Mouse (Mus musculus): ENCODE data around the gene Gm20388. TPM values are rescaled to one million over a fixed set of nuclear protein-coding genes. Genes with fewer than 3 reads are reported as not detected.

The Gm20388 gene
- total and polyA plus RNA-seq, 3 experiments: 0.02 to 0.05 TPM; not detected in 1

DNA sequence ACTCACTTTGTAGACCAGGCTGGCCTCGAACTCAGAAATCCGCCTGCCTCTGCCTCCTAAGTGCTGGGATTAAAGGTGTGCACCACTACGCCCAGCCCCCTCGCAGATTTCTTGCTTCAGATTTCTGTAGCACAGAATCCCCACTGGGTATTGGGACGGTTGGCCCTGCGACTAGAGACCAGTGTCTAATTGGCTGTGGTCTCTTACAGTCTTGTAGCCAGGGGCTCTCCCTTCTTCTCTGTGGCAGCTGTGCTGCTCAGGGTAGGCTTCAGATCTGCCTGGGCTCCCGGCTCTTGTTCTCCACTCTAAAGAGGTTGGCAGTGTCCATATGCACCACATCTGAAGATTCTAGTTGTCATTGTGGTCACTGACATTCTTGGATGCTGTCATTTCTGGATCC lies 4349.3 kb downstream of the Gm20388 start:
- no peaks in the 10 kb centered on the region for H3K27me3 ChIP-seq (ENCODE audit: insufficient read depth, low read length)
- no peak overlapping the region for H3K4me3 ChIP-seq (ENCODE audit: low read depth, low read length)
- TF ChIP-seq GATA1 (IDR thresholded peaks at IDR 0.05; ENCODE audit: borderline replicate concordance, low read length): no peak
- no peak for TF ChIP-seq GATA2 (IDR thresholded peaks at IDR 0.05; ENCODE audit: borderline replicate concordance, low read depth, low read length)
- TF ChIP-seq POLR2AphosphoS5 (IDR thresholded peaks at IDR 0.05; ENCODE audit: insufficient replicate concordance, low read depth, low read length): no peak
- no peak for TF ChIP-seq CTCF (IDR thresholded peaks at IDR 0.05; ENCODE audit: low read depth, low read length)
- no peak for TF ChIP-seq TAL1 (conservative IDR thresholded peaks at IDR 0.05; ENCODE audit: low read depth, low read length)
- ATAC-seq (ENCODE audit: extremely low read depth, insufficient number of reproducible peaks, low FRiP score, poor library complexity, severe bottlenecking) (no peak), DNase-seq (ENCODE audit: low spot score) (no peak)
- H3K9me3 ChIP-seq (replicated peaks): peaks cover 77% of the 10 kb centered on the region
- no peaks in the 10 kb centered on the region for H3K4me1 ChIP-seq (ENCODE audit: insufficient read depth, low read depth, low read length)
- H3K36me3 ChIP-seq (replicated peaks): no peaks in the 10 kb centered on the region

DNA sequence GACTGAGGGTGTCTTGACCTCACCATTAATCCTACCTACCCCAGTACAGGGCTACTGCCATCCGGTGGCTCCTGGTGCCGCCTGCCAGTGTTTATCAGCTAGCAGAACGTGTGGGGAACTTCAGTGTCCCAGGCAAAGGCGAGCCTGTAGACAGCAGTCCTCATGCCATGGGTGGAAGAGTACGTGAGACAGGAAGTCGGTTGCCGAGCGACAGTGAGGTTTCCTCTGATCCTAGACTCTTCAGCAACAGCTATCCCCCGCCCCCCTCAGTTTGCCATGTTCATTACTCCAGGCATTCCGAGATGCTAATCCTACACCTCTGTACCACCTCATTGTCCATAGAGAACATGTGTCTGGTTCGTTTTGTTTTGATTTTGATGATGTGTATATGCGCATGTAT lies 4349.7 kb downstream of the Gm20388 start:
- Histone ChIP-seq H3K36me3 (replicated peaks) (no peaks in the 10 kb centered on the region), H3K9me3 (replicated peaks) (peaks cover 76% of the 10 kb centered on the region), H3K27me3 (ENCODE audit: insufficient read depth, low read length) (no peaks in the 10 kb centered on the region), H3K4me1 (ENCODE audit: insufficient read depth, low read depth, low read length) (no peaks in the 10 kb centered on the region), H3K4me3 (ENCODE audit: low read depth, low read length) (no peak overlapping the region)
- DNase-seq (ENCODE audit: low spot score) (no peak), ATAC-seq (ENCODE audit: extremely low read depth, insufficient number of reproducible peaks, low FRiP score, poor library complexity, severe bottlenecking) (no peak)
- no peak for TF ChIP-seq CTCF (IDR thresholded peaks at IDR 0.05; ENCODE audit: low read depth, low read length)
- TF ChIP-seq GATA2 (IDR thresholded peaks at IDR 0.05; ENCODE audit: borderline replicate concordance, low read depth, low read length): no peak
- TF ChIP-seq GATA1 (IDR thresholded peaks at IDR 0.05; ENCODE audit: borderline replicate concordance, low read length): no peak
- TF ChIP-seq TAL1 (conservative IDR thresholded peaks at IDR 0.05; ENCODE audit: low read depth, low read length): no peak
- no peak for TF ChIP-seq POLR2AphosphoS5 (IDR thresholded peaks at IDR 0.05; ENCODE audit: insufficient replicate concordance, low read depth, low read length)

DNA sequence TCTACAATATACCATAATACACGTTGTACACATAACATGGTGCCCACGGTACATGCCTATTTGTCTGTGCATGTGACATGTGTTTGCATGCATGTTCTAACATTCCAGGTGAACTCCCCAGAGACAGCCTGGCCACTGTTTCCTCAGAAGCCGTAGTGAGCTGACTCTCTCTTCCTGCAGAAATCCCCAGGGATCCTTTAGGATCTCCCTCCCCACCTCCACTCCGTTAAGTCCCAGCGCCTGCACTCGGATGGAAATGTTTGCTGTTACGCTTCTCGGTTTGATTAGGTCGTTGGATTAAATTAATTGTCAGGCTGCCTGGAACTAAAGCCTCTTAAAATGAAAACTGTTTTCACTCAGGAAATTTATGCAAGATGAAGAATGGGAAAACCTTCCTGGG lies 4352.4 kb downstream of the Gm20388 start:
- no peaks in the 10 kb centered on the region for H3K4me1 ChIP-seq (ENCODE audit: insufficient read depth, low read depth, low read length)
- TF ChIP-seq GATA2 (IDR thresholded peaks at IDR 0.05; ENCODE audit: borderline replicate concordance, low read depth, low read length): no peak
- TF ChIP-seq GATA1 (IDR thresholded peaks at IDR 0.05; ENCODE audit: borderline replicate concordance, low read length): no peak
- TF ChIP-seq TAL1 (conservative IDR thresholded peaks at IDR 0.05; ENCODE audit: low read depth, low read length): no peak
- TF ChIP-seq CTCF (IDR thresholded peaks at IDR 0.05; ENCODE audit: low read depth, low read length): no peak
- no peak for TF ChIP-seq POLR2AphosphoS5 (IDR thresholded peaks at IDR 0.05; ENCODE audit: insufficient replicate concordance, low read depth, low read length)

DNA sequence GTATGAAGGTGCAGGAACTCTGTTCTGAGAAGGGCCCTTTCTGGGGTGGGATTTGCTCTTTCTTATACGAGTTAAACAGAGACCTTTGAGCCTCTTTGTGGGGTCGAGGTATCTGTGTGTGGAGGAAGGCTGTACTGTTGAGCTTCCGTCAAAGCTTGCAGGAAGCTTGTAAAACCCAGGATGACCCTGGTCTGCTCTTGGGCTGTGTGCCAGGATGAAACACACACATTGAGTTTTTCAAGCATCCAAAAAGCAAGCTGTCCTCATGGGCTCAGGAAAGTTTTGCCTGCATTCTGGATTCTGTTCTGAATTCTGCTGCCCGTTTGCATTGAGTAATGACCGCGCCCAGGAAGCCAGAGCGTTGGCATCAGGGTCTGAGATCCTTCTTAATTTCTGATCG lies 4353.4 kb downstream of the Gm20388 start:
- no peaks in the 10 kb centered on the region for H3K4me1 ChIP-seq (ENCODE audit: insufficient read depth, low read depth, low read length)
- no peaks in the 10 kb centered on the region for H3K36me3 ChIP-seq (replicated peaks)
- no peak for ATAC-seq (ENCODE audit: extremely low read depth, insufficient number of reproducible peaks, low FRiP score, poor library complexity, severe bottlenecking)

More for the DNA sequence above, 4352.4 kb downstream of the Gm20388 start:
- Histone ChIP-seq H3K27me3 (ENCODE audit: insufficient read depth, low read length) (peaks cover 3% of the 10 kb centered on the region; the same call in 1 of the 2 replicates), H3K36me3 (replicated peaks) (no peaks in the 10 kb centered on the region), H3K9me3 (replicated peaks) (peaks cover 64% of the 10 kb centered on the region), H3K4me3 (ENCODE audit: low read depth, low read length) (no peak overlapping the region)
- ATAC-seq (ENCODE audit: extremely low read depth, insufficient number of reproducible peaks, low FRiP score, poor library complexity, severe bottlenecking): no peak
- DNase-seq (ENCODE audit: low spot score): no peak

DNA sequence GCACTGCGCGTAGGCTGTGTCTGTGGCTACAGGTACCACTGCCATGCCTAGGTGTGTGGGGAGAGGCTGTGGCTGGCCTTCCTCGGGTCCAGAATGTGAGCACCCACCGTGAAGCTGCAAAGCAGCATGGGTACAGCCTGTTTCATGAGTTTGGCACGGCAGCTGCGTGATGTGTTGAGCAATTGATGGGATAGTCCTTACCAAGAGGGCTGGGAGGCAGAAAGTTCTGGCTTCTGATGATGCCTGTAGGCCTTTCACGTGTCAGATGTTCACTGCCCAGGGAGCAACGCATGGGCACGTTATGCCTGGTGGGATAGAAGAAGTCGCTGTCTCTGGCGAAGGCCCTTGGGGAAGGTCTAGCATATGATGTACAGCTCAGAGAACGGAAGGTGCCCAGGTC lies 4354.0 kb downstream of the Gm20388 start:
- ATAC-seq (ENCODE audit: extremely low read depth, insufficient number of reproducible peaks, low FRiP score, poor library complexity, severe bottlenecking) (no peak), DNase-seq (ENCODE audit: low spot score) (no peak)
- TF ChIP-seq POLR2AphosphoS5 (IDR thresholded peaks at IDR 0.05; ENCODE audit: insufficient replicate concordance, low read depth, low read length) (no peak), TAL1 (conservative IDR thresholded peaks at IDR 0.05; ENCODE audit: low read depth, low read length) (no peak), GATA2 (IDR thresholded peaks at IDR 0.05; ENCODE audit: borderline replicate concordance, low read depth, low read length) (no peak), GATA1 (IDR thresholded peaks at IDR 0.05; ENCODE audit: borderline replicate concordance, low read length) (no peak), CTCF (IDR thresholded peaks at IDR 0.05; ENCODE audit: low read depth, low read length) (no peak)
- Histone ChIP-seq H3K27me3 (ENCODE audit: insufficient read depth, low read length) (peaks cover 3% of the 10 kb centered on the region; the same call in 1 of the 2 replicates), H3K36me3 (replicated peaks) (no peaks in the 10 kb centered on the region), H3K9me3 (replicated peaks) (peaks cover 49% of the 10 kb centered on the region), H3K4me3 (ENCODE audit: low read depth, low read length) (no peak overlapping the region), H3K4me1 (ENCODE audit: insufficient read depth, low read depth, low read length) (no peaks in the 10 kb centered on the region)

More for the DNA sequence above, 4353.4 kb downstream of the Gm20388 start:
- DNase-seq (ENCODE audit: low spot score): no peak
- TF ChIP-seq GATA1 (IDR thresholded peaks at IDR 0.05; ENCODE audit: borderline replicate concordance, low read length) (no peak), TAL1 (conservative IDR thresholded peaks at IDR 0.05; ENCODE audit: low read depth, low read length) (no peak), CTCF (IDR thresholded peaks at IDR 0.05; ENCODE audit: low read depth, low read length) (no peak), GATA2 (IDR thresholded peaks at IDR 0.05; ENCODE audit: borderline replicate concordance, low read depth, low read length) (no peak), POLR2AphosphoS5 (IDR thresholded peaks at IDR 0.05; ENCODE audit: insufficient replicate concordance, low read depth, low read length) (no peak)
- peaks cover 3% of the 10 kb centered on the region; the same call in 1 of the 2 replicates for H3K27me3 ChIP-seq (ENCODE audit: insufficient read depth, low read length)
- no peak overlapping the region for H3K4me3 ChIP-seq (ENCODE audit: low read depth, low read length)
- H3K9me3 ChIP-seq (replicated peaks): peaks cover 55% of the 10 kb centered on the region

DNA sequence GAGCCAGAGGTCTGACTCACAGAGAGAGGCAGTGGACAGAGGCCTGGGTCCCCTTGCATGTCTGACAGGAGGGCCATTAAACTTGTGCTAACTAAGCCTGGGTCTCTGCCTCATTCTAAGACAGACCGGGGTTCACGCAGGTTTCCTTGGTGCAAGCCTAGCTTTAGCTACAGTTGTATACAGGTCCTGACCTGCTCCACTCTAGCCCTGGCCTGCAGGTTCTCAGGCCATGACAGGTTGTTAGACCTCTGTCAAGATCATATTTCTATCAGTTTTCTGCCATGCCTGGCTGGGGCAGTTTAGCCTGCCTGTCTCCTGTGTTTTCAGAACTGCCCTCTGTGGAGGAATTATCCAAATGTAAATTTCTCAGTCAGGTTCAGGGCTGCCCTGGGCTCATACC lies 4354.5 kb downstream of the Gm20388 start:
- Histone ChIP-seq H3K4me3 (ENCODE audit: low read depth, low read length) (no peak overlapping the region), H3K27me3 (ENCODE audit: insufficient read depth, low read length) (peaks cover 3% of the 10 kb centered on the region; the same call in 1 of the 2 replicates), H3K36me3 (replicated peaks) (no peaks in the 10 kb centered on the region), H3K4me1 (ENCODE audit: insufficient read depth, low read depth, low read length) (no peaks in the 10 kb centered on the region), H3K9me3 (replicated peaks) (peaks cover 49% of the 10 kb centered on the region)
- ATAC-seq (ENCODE audit: extremely low read depth, insufficient number of reproducible peaks, low FRiP score, poor library complexity, severe bottlenecking) (no peak), DNase-seq (ENCODE audit: low spot score) (no peak)
- TF ChIP-seq GATA2 (IDR thresholded peaks at IDR 0.05; ENCODE audit: borderline replicate concordance, low read depth, low read length): no peak
- TF ChIP-seq GATA1 (IDR thresholded peaks at IDR 0.05; ENCODE audit: borderline replicate concordance, low read length): no peak
- TF ChIP-seq TAL1 (conservative IDR thresholded peaks at IDR 0.05; ENCODE audit: low read depth, low read length): no peak
- no peak for TF ChIP-seq CTCF (IDR thresholded peaks at IDR 0.05; ENCODE audit: low read depth, low read length)
- no peak for TF ChIP-seq POLR2AphosphoS5 (IDR thresholded peaks at IDR 0.05; ENCODE audit: insufficient replicate concordance, low read depth, low read length)

All from G1E (cell line).